Mouse (Mus musculus) frontal cortex, postnatal 14 days (tissue): ENCODE measurements around the gene Pnrc2.

ENCODE experiments used
- DNase-seq, 2 experiments: peaks; one replicate each; pipeline ENCODE4 v3.0.0; 2022; ENCODE audit warnings: low spot score in 2 of 2

Gene Pnrc2

GRCm38 (mm10) chr4:135870227-135871023 is 3.2 kb downstream of the Pnrc2 start:
- DNase-seq: no peak

GRCm38 (mm10) chr4:135868996-135869395 is 4.7 kb downstream of the Pnrc2 start:
- no peak for DNase-seq

GRCm38 (mm10) chr4:135857597-135858186 is 16.0 kb downstream of the Pnrc2 start:
- DNase-seq: no peak

- DNase-seq: peak in 1 of 2 experiments; percentile 59
These were observed 17.2 kb downstream of the Pnrc2 start for GRCm38 (mm10) chr4:135856223-135857091.

GRCm38 (mm10) chr4:135855536-135856222 is 18.0 kb downstream of the Pnrc2 start, which contains the start of gene Srsf10:
TSS of gene Srsf10 (plus strand) at chr4:135855747.
- DNase-seq: peak; percentile 92 to 93

- DNase-seq: no peak
These were observed 18.6 kb downstream of the Pnrc2 start for GRCm38 (mm10) chr4:135855080-135855479.

- no peak for DNase-seq
These were observed 19.0 kb downstream of the Pnrc2 start for GRCm38 (mm10) chr4:135854630-135855029.

- no peak for DNase-seq
These were observed 19.6 kb downstream of the Pnrc2 start for GRCm38 (mm10) chr4:135853987-135854546.

GRCm38 (mm10) chr4:135851942-135852341 is 21.7 kb downstream of the Pnrc2 start:
- no peak for DNase-seq

GRCm38 (mm10) chr4:135850411-135851095 is 23.1 kb downstream of the Pnrc2 start:
- peak in 1 of 2 experiments; percentile 60 for DNase-seq

- no peak for DNase-seq
These were observed 26.1 kb downstream of the Pnrc2 start for GRCm38 (mm10) chr4:135847581-135847980.

GRCm38 (mm10) chr4:135844400-135844799 is 29.2 kb downstream of the Pnrc2 start:
- no peak for DNase-seq

GRCm38 (mm10) chr4:135839293-135840011 is 34.2 kb downstream of the Pnrc2 start:
- no peak for DNase-seq

GRCm38 (mm10) chr4:135838925-135839292 is 34.7 kb downstream of the Pnrc2 start:
- DNase-seq: no peak

- no peak for DNase-seq
These were observed 39.4 kb downstream of the Pnrc2 start for GRCm38 (mm10) chr4:135834124-135834717.

- no peak for DNase-seq
These were observed 40.1 kb downstream of the Pnrc2 start for GRCm38 (mm10) chr4:135833301-135834123.

GRCm38 (mm10) chr4:135832070-135832469 is 41.6 kb downstream of the Pnrc2 start:
- DNase-seq: no peak

GRCm38 (mm10) chr4:135828491-135828890 is 45.2 kb downstream of the Pnrc2 start:
- DNase-seq: peak; percentile 77

GRCm38 (mm10) chr4:135824254-135824653 is 49.4 kb downstream of the Pnrc2 start:
- DNase-seq: no peak
